Mouse (Mus musculus) forebrain, embryonic 13.5 days (tissue): Measurements from ENCODE around the gene Gm17783. TPM values are rescaled to one million over a fixed set of nuclear protein-coding genes. Genes with fewer than 3 reads are reported as not detected.
"Not testable (repeated sequence)": the region's sequence is repeated elsewhere in the genome, so short reads cannot be mapped to it uniquely, and the experiment has no call there.

Experiments
- ATAC-seq: fragments of 200-750 bp; cut with Nextera tagmentation; 2 replicates; pipeline ENCODE4 v1.8.0; 2017
- H3K27ac ChIP-seq: fragments of 300-500 bp; sonication (generic); 2 replicates; pipeline ENCODE4 v1.5.1; 2015; ENCODE audit warnings: inconsistent platforms, mild to moderate bottlenecking, moderate library complexity
- H3K27me3 ChIP-seq: fragments of 300-500 bp; sonication (generic); 2 replicates; pipeline ENCODE4 v1.6.1; 2015; ENCODE audit warnings: mild to moderate bottlenecking, inconsistent platforms
- H3K36me3 ChIP-seq: fragments of 300-500 bp; sonication (generic); 2 replicates; pipeline ENCODE4 v1.6.1; 2015; ENCODE audit warnings: mild to moderate bottlenecking, inconsistent platforms; ENCODE audit not compliant: poor library complexity, severe bottlenecking
- H3K4me1 ChIP-seq: fragments of 300-500 bp; sonication (generic); 2 replicates; pipeline ENCODE4 v1.6.1; 2015; ENCODE audit warnings: inconsistent platforms
- H3K4me2 ChIP-seq: fragments of 300-500 bp; sonication (generic); 2 replicates; pipeline ENCODE4 v1.6.1; 2015; ENCODE audit warnings: inconsistent platforms, mild to moderate bottlenecking, moderate library complexity
- H3K4me3 ChIP-seq: fragments of 300-500 bp; sonication (generic); 2 replicates; pipeline ENCODE4 v1.5.1; 2015; ENCODE audit warnings: mild to moderate bottlenecking, inconsistent platforms
- H3K9ac ChIP-seq: fragments of 300-500 bp; sonication (generic); 2 replicates; pipeline ENCODE4 v1.6.1; 2015; ENCODE audit warnings: mild to moderate bottlenecking, inconsistent platforms
- H3K9me3 ChIP-seq: fragments of 300-500 bp; sonication (generic); replicated peaks from 2 replicates; pipeline ENCODE4 v1.6.1; 2016; ENCODE audit warnings: inconsistent platforms
- WGBS: fragments of 180-500 bp; shearing (Covaris S2); methylation state at CpG from one replicate; pipeline ENCODE4 v1.1.7; 2015; 5-methylcytosine and 5-hydroxymethylcytosine counted together
- polyA plus RNA-seq: library from polyadenylated mRNA; unstranded; fragments of >200 nt; fragmentation: Nextera tagmentation; extraction: Ambion mirVana; gene quantifications from 2 replicates; pipeline ENCODE4 v1.2.1, GENCODE M21; 2015

Gene Gm17783
- not detected in 2 replicates for polyA plus RNA-seq

DNA sequence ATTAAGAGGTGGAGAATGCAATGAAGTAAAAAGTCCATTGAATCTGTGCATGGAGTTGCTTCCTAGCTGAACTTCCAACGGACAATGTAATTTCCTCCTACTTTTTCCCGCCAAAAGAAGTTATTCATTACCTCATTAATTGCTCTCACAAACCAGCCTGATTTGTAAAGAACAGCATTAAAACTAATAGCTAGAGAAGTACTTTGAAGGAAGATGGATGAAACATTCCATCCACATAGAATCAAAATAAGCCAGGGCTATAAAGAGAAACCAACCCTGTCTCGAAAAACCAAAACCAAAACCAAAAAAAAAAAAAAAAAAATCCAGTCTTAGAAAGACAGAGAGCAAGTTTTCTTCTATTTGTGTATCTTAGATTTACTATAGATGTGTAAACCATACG, at the start of gene Gm17783:
Gene Gm17783, minus strand, starts transcription at position 101 of the 400 bp plus-strand sequence.
- H3K27me3 ChIP-seq: no peaks in the 10 kb centered on the region
- 81% methylated on average over 4 of the region's 4 CpGs for WGBS
- H3K27ac ChIP-seq: no peak within 1 kb of the TSS
- no peak within 1 kb of the TSS for H3K9ac ChIP-seq
- no peak within 1 kb of the TSS for H3K4me3 ChIP-seq
- H3K36me3 ChIP-seq: no peaks in the 10 kb centered on the region
- no peak for ATAC-seq
- no peaks in the 10 kb centered on the region for H3K4me1 ChIP-seq
- no peak within 1 kb of the TSS for H3K4me2 ChIP-seq
- no peaks in the 10 kb centered on the region for H3K9me3 ChIP-seq

GRCm38 (mm10) chr16:45579883-45580282, 48.0 kb upstream of the Gm17783 start:
- no peaks in the 10 kb centered on the region for H3K9me3 ChIP-seq
- no peak overlapping the region for H3K9ac ChIP-seq
- no peaks in the 10 kb centered on the region for H3K27me3 ChIP-seq
- no peaks in the 10 kb centered on the region for H3K4me1 ChIP-seq
- no peak overlapping the region for H3K27ac ChIP-seq
- no peaks in the 10 kb centered on the region for H3K36me3 ChIP-seq
- ATAC-seq: no peak
- WGBS: 69% methylated on average over 12 of the region's 12 CpGs
- no peak overlapping the region for H3K4me2 ChIP-seq
- H3K4me3 ChIP-seq: no peak overlapping the region

DNA sequence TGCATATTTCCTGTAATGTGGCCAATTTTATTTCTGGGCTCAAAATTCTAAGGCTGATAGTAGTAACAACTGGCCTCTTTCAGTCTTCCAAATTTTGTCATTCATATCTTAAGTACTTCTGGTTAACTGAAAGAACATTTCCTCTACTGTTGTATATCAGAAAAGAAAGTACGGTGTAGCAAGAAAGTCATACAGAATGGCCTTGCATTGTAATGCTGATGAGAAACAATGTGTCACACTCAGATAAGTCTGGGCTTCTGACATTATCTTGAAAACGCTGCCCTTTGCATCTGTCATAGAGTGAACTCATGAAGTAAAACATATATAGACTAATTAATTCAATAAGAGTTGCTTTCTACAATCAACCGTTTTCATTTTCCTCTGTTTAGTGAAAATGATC, 40.5 kb upstream of the Gm17783 start:
- Histone ChIP-seq H3K36me3 (no peaks in the 10 kb centered on the region), H3K4me1 (no peaks in the 10 kb centered on the region), H3K4me2 (no peak overlapping the region), H3K27ac (no peak overlapping the region), H3K9ac (no peak overlapping the region), H3K9me3 (no peaks in the 10 kb centered on the region), H3K27me3 (no peaks in the 10 kb centered on the region), H3K4me3 (no peak overlapping the region)
- ATAC-seq: no peak
- 85% methylated on average over 3 of the region's 3 CpGs for WGBS

DNA sequence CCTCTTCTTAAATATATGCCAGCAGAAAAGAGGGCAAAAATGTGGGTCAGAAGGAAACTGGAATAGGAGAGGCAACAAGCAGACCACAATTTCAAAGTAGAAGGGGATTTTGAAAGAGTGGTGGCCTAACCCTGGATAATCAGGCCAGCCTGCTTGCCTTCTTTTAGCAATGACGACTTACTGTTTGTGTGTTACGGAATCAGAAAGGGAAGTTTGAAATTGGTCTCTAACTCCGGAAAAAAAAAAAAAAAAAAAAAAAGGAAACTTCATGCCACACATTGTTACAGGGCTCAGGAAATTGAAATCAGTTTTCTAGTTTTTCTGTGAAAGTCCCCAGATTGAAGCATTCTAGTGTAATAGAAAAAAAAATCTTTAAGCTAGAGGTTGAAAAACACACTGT, 29.9 kb upstream of the Gm17783 start:
- H3K27ac ChIP-seq: no peak overlapping the region
- no peak overlapping the region for H3K9ac ChIP-seq
- no peak for ATAC-seq
- WGBS: 62% methylated on average over 3 of the region's 3 CpGs
- H3K4me3 ChIP-seq: no peak overlapping the region
- no peaks in the 10 kb centered on the region for H3K4me1 ChIP-seq
- no peaks in the 10 kb centered on the region for H3K9me3 ChIP-seq
- H3K36me3 ChIP-seq: no peaks in the 10 kb centered on the region
- no peak overlapping the region for H3K4me2 ChIP-seq
- H3K27me3 ChIP-seq: no peaks in the 10 kb centered on the region

DNA sequence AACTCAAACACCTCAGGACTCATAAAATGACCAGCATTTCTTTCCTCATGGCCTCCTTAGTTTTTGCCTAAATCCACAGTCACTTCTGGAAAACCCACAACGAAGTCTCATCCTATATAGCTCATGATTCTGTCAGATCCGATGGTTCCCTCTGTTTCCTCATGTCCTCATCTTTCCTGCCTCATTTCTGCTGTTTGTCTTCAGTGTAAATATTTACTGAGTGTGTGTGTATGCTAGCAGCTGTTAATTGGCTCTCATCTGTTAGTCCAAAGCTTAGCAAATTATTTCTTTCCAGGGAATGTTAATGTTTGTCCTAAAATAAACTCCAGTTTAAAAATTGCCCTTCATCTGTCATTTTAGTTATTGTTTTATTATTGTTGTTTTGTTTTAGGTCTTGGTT, 19.7 kb upstream of the Gm17783 start:
- no peak for ATAC-seq

DNA sequence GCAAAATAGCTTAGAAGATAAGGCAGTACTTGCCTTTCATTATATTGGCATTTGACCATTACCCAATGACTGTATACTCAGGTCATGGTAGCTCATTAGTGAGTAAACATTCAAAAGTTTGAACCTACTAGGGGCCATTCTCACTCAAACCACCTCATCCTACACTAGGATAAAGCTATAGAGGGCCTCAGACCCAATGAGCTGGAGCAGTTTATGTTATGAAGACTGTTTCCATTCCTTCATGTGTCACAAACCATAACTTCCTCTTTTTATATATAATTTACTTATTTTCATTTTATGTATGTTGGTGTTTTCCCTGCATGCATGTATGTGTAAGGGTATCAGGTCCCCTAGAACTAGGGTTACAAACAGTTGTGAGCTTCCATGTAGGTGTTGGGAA, 16.1 kb upstream of the Gm17783 start:
- H3K4me2 ChIP-seq: no peak overlapping the region
- H3K36me3 ChIP-seq: no peaks in the 10 kb centered on the region
- no peaks in the 10 kb centered on the region for H3K9me3 ChIP-seq
- no peak overlapping the region for H3K9ac ChIP-seq
- no peaks in the 10 kb centered on the region for H3K4me1 ChIP-seq
- H3K27me3 ChIP-seq: no peaks in the 10 kb centered on the region
- H3K4me3 ChIP-seq: no peak overlapping the region
- ATAC-seq: no peak
- H3K27ac ChIP-seq: no peak overlapping the region

More for the DNA sequence above, 19.7 kb upstream of the Gm17783 start:
- Histone ChIP-seq H3K4me1 (no peaks in the 10 kb centered on the region), H3K27ac (no peak overlapping the region), H3K4me2 (no peak overlapping the region), H3K27me3 (no peaks in the 10 kb centered on the region), H3K9me3 (no peaks in the 10 kb centered on the region), H3K9ac (no peak overlapping the region), H3K36me3 (no peaks in the 10 kb centered on the region), H3K4me3 (no peak overlapping the region)
- 78% methylated on average over 2 of the region's 2 CpGs for WGBS

GRCm38 (mm10) chr16:45544341-45544740, 12.5 kb upstream of the Gm17783 start:
- 81% methylated on average over 3 of the region's 3 CpGs for WGBS
- Histone ChIP-seq H3K4me2 (no peak overlapping the region), H3K9ac (no peak overlapping the region), H3K27me3 (no peaks in the 10 kb centered on the region), H3K27ac (no peak overlapping the region), H3K4me1 (no peaks in the 10 kb centered on the region), H3K36me3 (no peaks in the 10 kb centered on the region), H3K4me3 (no peak overlapping the region), H3K9me3 (no peaks in the 10 kb centered on the region)
- ATAC-seq: no peak

GRCm38 (mm10) chr16:45542108-45542507, 10.3 kb upstream of the Gm17783 start:
- Histone ChIP-seq H3K36me3 (no peaks in the 10 kb centered on the region), H3K27me3 (no peaks in the 10 kb centered on the region), H3K4me3 (no peak overlapping the region), H3K4me2 (no peak overlapping the region), H3K27ac (no peak overlapping the region), H3K4me1 (no peaks in the 10 kb centered on the region), H3K9ac (no peak overlapping the region), H3K9me3 (no peaks in the 10 kb centered on the region)
- no peak for ATAC-seq

- 69% methylated on average over 1 of the region's 1 CpGs for WGBS
- not testable (repeated sequence) for H3K4me3 ChIP-seq, H3K27ac ChIP-seq, H3K36me3 ChIP-seq, ATAC-seq, H3K4me1 ChIP-seq, H3K9ac ChIP-seq, H3K4me2 ChIP-seq, H3K27me3 ChIP-seq, H3K9me3 ChIP-seq
These were observed 6.5 kb upstream of the Gm17783 start for GRCm38 (mm10) chr16:45538342-45538741.

GRCm38 (mm10) chr16:45535009-45535408, 3.2 kb upstream of the Gm17783 start, which contains the start of gene Slc9c1:
Slc9c1 (plus strand) TSS chr16:45535309.
- ATAC-seq: no peak
- Histone ChIP-seq H3K9me3 (no peaks in the 10 kb centered on the region), H3K36me3 (no peaks in the 10 kb centered on the region), H3K4me3 (no peak within 1 kb of the TSS), H3K9ac (no peak within 1 kb of the TSS), H3K27me3 (no peaks in the 10 kb centered on the region), H3K27ac (no peak within 1 kb of the TSS), H3K4me2 (no peak within 1 kb of the TSS), H3K4me1 (no peaks in the 10 kb centered on the region)
- WGBS: 94% methylated on average over 5 of the region's 5 CpGs

GRCm38 (mm10) chr16:45525551-45525950, 6.3 kb downstream of the Gm17783 start:
- ATAC-seq: no peak
- Histone ChIP-seq H3K9ac (no peak overlapping the region), H3K4me1 (no peaks in the 10 kb centered on the region), H3K9me3 (no peaks in the 10 kb centered on the region), H3K27ac (no peak overlapping the region), H3K27me3 (no peaks in the 10 kb centered on the region), H3K36me3 (no peaks in the 10 kb centered on the region), H3K4me2 (no peak overlapping the region), H3K4me3 (no peak overlapping the region)
- WGBS: 78% methylated on average over 5 of the region's 5 CpGs

DNA sequence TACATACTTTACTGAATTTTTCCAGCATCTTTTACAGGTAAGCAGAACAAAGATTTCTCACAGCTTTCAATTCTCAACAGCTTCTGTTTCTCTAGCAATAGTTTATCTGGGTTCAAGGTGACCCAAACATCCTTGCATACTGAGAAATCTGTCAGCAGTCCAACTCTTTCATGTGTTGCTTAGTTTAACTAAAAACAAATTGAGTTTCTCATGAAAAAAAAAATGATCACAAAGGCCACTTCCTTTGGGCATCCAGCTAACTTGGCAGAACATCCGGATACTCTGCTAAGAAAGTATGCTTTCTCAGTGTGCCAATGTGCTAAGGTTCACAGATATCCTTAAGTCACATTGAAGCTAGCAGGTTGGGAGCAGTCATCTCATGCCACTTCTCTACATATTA, 36.5 kb downstream of the Gm17783 start:
- no peak overlapping the region for H3K4me3 ChIP-seq
- no peaks in the 10 kb centered on the region for H3K36me3 ChIP-seq
- 90% methylated on average over 1 of the region's 1 CpGs for WGBS
- no peak overlapping the region for H3K4me2 ChIP-seq
- H3K9me3 ChIP-seq: no peaks in the 10 kb centered on the region
- H3K9ac ChIP-seq: no peak overlapping the region
- no peak for ATAC-seq
- no peak overlapping the region for H3K27ac ChIP-seq
- H3K4me1 ChIP-seq: no peaks in the 10 kb centered on the region
- H3K27me3 ChIP-seq: no peaks in the 10 kb centered on the region

- ATAC-seq: no peak
- no peaks in the 10 kb centered on the region for H3K9me3 ChIP-seq
- 72% methylated on average over 5 of the region's 5 CpGs for WGBS
These were observed 38.9 kb downstream of the Gm17783 start, which contains the start of gene Gm609 for GRCm38 (mm10) chr16:45492927-45493326. Gm609 (minus strand) TSS chr16:45492969.

More at GRCm38 (mm10) chr16:45492927-45493326, 38.9 kb downstream of the Gm17783 start, which contains the start of gene Gm609:
- H3K27ac ChIP-seq: no peak within 1 kb of the TSS
- no peak within 1 kb of the TSS for H3K4me3 ChIP-seq
- H3K27me3 ChIP-seq: no peaks in the 10 kb centered on the region
- no peaks in the 10 kb centered on the region for H3K36me3 ChIP-seq
- H3K4me1 ChIP-seq: no peaks in the 10 kb centered on the region
- H3K4me2 ChIP-seq: no peak within 1 kb of the TSS
- no peak within 1 kb of the TSS for H3K9ac ChIP-seq
